Mouse (Mus musculus): Measurements from ENCODE around the gene H2al2a. TPM values are rescaled to one million over a fixed set of nuclear protein-coding genes. Genes with fewer than 3 reads are reported as not detected.
"Not testable (repeated sequence)": the region's sequence is repeated elsewhere in the genome, so short reads cannot be mapped to it uniquely, and the experiment has no call there.

Gene H2al2a
- polyA plus RNA-seq, 1 experiment from 2014 or later: not detected

DNA sequence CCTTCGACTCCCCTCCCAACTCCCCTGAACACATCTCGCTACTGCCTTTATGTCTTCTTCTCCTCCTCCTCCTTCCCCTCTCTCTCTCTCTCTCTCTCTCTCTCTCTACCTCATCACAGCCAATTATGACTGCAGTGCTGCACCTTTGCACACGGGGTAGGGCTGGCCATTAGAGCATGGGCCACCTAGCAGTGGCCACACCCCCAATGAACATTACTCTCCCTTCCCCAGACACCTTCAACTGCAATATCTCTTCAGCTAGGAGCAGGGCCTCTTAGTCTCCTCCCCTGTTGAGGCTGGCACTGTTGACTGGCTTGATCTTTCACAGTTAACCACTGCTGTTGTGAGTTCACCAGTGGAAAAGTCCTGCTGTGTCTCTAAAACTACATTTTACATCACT, 10.1 kb downstream of the H2al2a start:
- Histone ChIP-seq H3K27ac (replicated peaks in 1 of 2; ENCODE audit: control insufficient read depth in 1 of 2, insufficient read depth in 1 of 2, low read depth in 2 of 2, low read length in 2 of 2) (no peak overlapping the region), H3K4me1 (ENCODE audit: control insufficient read depth in 2 of 2, insufficient read depth in 2 of 2, low read length in 2 of 2) (no peaks in the 10 kb centered on the region), H3K4me3 (ENCODE audit: control insufficient read depth in 1 of 2, insufficient read depth in 1 of 2, low read depth in 1 of 2, low read length in 2 of 2) (no peak overlapping the region), H3K9ac (ENCODE audit: low read length) (no peak overlapping the region), H3K9me3 (ENCODE audit: control insufficient read depth, low read length) (0 out of 2 replicates have a peak, but pooled peaks cover 2% of the 10 kb centered on the region), H3K4me2 (ENCODE audit: low read length) (no peak overlapping the region), H3K27me3 (ENCODE audit: control insufficient read depth, insufficient read depth, low read length) (no peaks in the 10 kb centered on the region), H3K36me3 (ENCODE audit: control insufficient read depth, insufficient read depth, low read length) (no peaks in the 10 kb centered on the region)
- no peak for ATAC-seq (ENCODE audit: insufficient number of reproducible peaks, insufficient read depth, low FRiP score, low read depth)
- 73% methylated on average over 3 of the region's 3 CpGs for WGBS

DNA sequence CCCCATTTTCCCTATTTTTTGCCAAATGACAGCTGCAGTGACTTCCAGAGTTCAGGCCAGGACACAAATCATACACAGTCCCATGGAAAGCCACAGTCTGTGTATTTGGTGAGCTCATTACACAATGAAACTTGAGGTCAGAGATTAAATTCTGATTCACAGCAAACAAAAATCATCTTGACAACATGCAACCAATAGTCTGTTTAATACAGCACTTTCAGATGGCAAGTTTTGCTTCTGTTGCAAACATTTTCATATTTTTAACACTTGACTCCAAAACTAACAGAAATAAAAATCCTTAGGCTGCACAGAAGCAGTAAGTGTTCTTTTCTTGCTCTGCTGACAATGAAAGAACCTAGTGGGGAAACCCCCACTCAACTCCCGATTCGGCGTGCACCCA, 12.0 kb downstream of the H2al2a start:
- Histone ChIP-seq H3K9ac (ENCODE audit: low read length) (no peak overlapping the region), H3K4me1 (ENCODE audit: control insufficient read depth in 2 of 2, insufficient read depth in 2 of 2, low read length in 2 of 2) (no peaks in the 10 kb centered on the region), H3K9me3 (ENCODE audit: control insufficient read depth, low read length) (no peaks in the 10 kb centered on the region), H3K27me3 (ENCODE audit: control insufficient read depth, insufficient read depth, low read length) (no peaks in the 10 kb centered on the region), H3K36me3 (ENCODE audit: control insufficient read depth, insufficient read depth, low read length) (no peaks in the 10 kb centered on the region), H3K27ac (replicated peaks in 1 of 2; ENCODE audit: control insufficient read depth in 1 of 2, insufficient read depth in 1 of 2, low read depth in 2 of 2, low read length in 2 of 2) (no peak overlapping the region), H3K4me2 (ENCODE audit: low read length) (no peak overlapping the region), H3K4me3 (ENCODE audit: control insufficient read depth in 1 of 2, insufficient read depth in 1 of 2, low read depth in 1 of 2, low read length in 2 of 2) (no peak overlapping the region)
- no peak for ATAC-seq (ENCODE audit: insufficient number of reproducible peaks, insufficient read depth, low FRiP score, low read depth)
- 95% methylated on average over 3 of the region's 3 CpGs for WGBS

- H3K4me1 ChIP-seq (ENCODE audit: control insufficient read depth in 2 of 2, insufficient read depth in 2 of 2, low read length in 2 of 2): no peaks in the 10 kb centered on the region
- no peak overlapping the region for H3K4me2 ChIP-seq (ENCODE audit: low read length)
- H3K4me3 ChIP-seq (ENCODE audit: control insufficient read depth in 1 of 2, insufficient read depth in 1 of 2, low read depth in 1 of 2, low read length in 2 of 2): no peak overlapping the region
- H3K36me3 ChIP-seq (ENCODE audit: control insufficient read depth, insufficient read depth, low read length): no peaks in the 10 kb centered on the region
- H3K27me3 ChIP-seq (ENCODE audit: control insufficient read depth, insufficient read depth, low read length): no peaks in the 10 kb centered on the region
- no peak for ATAC-seq (ENCODE audit: insufficient number of reproducible peaks, insufficient read depth, low FRiP score, low read depth)
- WGBS: 74% methylated on average over 1 of the region's 1 CpGs
- no peak overlapping the region for H3K27ac ChIP-seq (replicated peaks in 1 of 2; ENCODE audit: control insufficient read depth in 1 of 2, insufficient read depth in 1 of 2, low read depth in 2 of 2, low read length in 2 of 2)
- H3K9ac ChIP-seq (ENCODE audit: low read length): no peak overlapping the region
- no peaks in the 10 kb centered on the region for H3K9me3 ChIP-seq (ENCODE audit: control insufficient read depth, low read length)
Observed at GRCm38 (mm10) chr2:17982747-17983146, 14.0 kb downstream of the H2al2a start.

- Histone ChIP-seq H3K9ac (ENCODE audit: low read length) (no peak overlapping the region), H3K9me3 (ENCODE audit: control insufficient read depth, low read length) (no peaks in the 10 kb centered on the region), H3K4me2 (ENCODE audit: low read length) (no peak overlapping the region), H3K4me3 (ENCODE audit: control insufficient read depth in 1 of 2, insufficient read depth in 1 of 2, low read depth in 1 of 2, low read length in 2 of 2) (no peak overlapping the region), H3K27ac (replicated peaks in 1 of 2; ENCODE audit: control insufficient read depth in 1 of 2, insufficient read depth in 1 of 2, low read depth in 2 of 2, low read length in 2 of 2) (no peak overlapping the region), H3K4me1 (ENCODE audit: control insufficient read depth in 2 of 2, insufficient read depth in 2 of 2, low read length in 2 of 2) (peaks cover 0 to 2% of the 10 kb centered on the region in 2 experiments; a peak in 2 of 4 replicates), H3K27me3 (ENCODE audit: control insufficient read depth, insufficient read depth, low read length) (no peaks in the 10 kb centered on the region), H3K36me3 (ENCODE audit: control insufficient read depth, insufficient read depth, low read length) (no peaks in the 10 kb centered on the region)
- ATAC-seq (ENCODE audit: insufficient number of reproducible peaks, insufficient read depth, low FRiP score, low read depth): no peak
- WGBS: 85% methylated on average over 6 of the region's 6 CpGs
Observed at GRCm38 (mm10) chr2:17978706-17979105, 18.1 kb downstream of the H2al2a start.

GRCm38 (mm10) chr2:17978251-17978650, 18.5 kb downstream of the H2al2a start:
- not testable (repeated sequence) for H3K36me3 ChIP-seq (ENCODE audit: control insufficient read depth, insufficient read depth, low read length); ATAC-seq (ENCODE audit: insufficient number of reproducible peaks, insufficient read depth, low FRiP score, low read depth); H3K4me2 ChIP-seq (ENCODE audit: low read length); H3K27ac ChIP-seq (replicated peaks in 1 of 2; ENCODE audit: control insufficient read depth in 1 of 2, insufficient read depth in 1 of 2, low read depth in 2 of 2, low read length in 2 of 2); H3K9me3 ChIP-seq (ENCODE audit: control insufficient read depth, low read length); H3K27me3 ChIP-seq (ENCODE audit: control insufficient read depth, insufficient read depth, low read length); H3K4me3 ChIP-seq (ENCODE audit: control insufficient read depth in 1 of 2, insufficient read depth in 1 of 2, low read depth in 1 of 2, low read length in 2 of 2); H3K9ac ChIP-seq (ENCODE audit: low read length); H3K4me1 ChIP-seq (ENCODE audit: control insufficient read depth in 2 of 2, insufficient read depth in 2 of 2, low read length in 2 of 2)
- 81% methylated on average over 7 of the region's 7 CpGs for WGBS

DNA sequence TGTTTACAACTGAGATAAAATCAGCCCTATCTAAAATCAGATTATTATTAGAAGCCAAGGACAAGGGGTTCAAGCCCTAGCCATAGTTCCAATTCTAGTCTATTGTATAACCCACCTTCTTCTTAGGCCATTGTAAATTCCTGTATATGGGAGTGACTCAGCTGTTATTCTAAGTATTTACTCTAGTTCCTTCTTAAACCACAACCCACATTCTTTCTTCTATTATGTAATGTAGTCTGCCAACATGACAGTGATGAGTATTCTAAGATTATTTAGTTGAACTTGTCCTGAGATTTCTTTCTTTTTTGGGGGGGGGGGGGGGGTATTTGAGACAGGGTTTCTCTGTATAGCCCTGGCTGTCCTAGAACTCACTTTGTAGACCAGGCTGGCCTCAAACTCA, 19.1 kb downstream of the H2al2a start:
- H3K9ac ChIP-seq (ENCODE audit: low read length); ATAC-seq (ENCODE audit: insufficient number of reproducible peaks, insufficient read depth, low FRiP score, low read depth); H3K4me3 ChIP-seq (ENCODE audit: control insufficient read depth in 1 of 2, insufficient read depth in 1 of 2, low read depth in 1 of 2, low read length in 2 of 2); H3K36me3 ChIP-seq (ENCODE audit: control insufficient read depth, insufficient read depth, low read length); H3K9me3 ChIP-seq (ENCODE audit: control insufficient read depth, low read length); H3K4me1 ChIP-seq (ENCODE audit: control insufficient read depth in 2 of 2, insufficient read depth in 2 of 2, low read length in 2 of 2); H3K27me3 ChIP-seq (ENCODE audit: control insufficient read depth, insufficient read depth, low read length); H3K27ac ChIP-seq (replicated peaks in 1 of 2; ENCODE audit: control insufficient read depth in 1 of 2, insufficient read depth in 1 of 2, low read depth in 2 of 2, low read length in 2 of 2); H3K4me2 ChIP-seq (ENCODE audit: low read length): not testable (repeated sequence)

GRCm38 (mm10) chr2:17975601-17976327, 21.0 kb downstream of the H2al2a start:
- H3K27ac ChIP-seq (replicated peaks in 1 of 2; ENCODE audit: control insufficient read depth in 1 of 2, insufficient read depth in 1 of 2, low read depth in 2 of 2, low read length in 2 of 2): no peak overlapping the region
- no peak for ATAC-seq (ENCODE audit: insufficient number of reproducible peaks, insufficient read depth, low FRiP score, low read depth)

More at GRCm38 (mm10) chr2:17975601-17976327, 21.0 kb downstream of the H2al2a start:
- WGBS: 34% methylated on average over 4 of the region's 4 CpGs
- Histone ChIP-seq H3K9ac (ENCODE audit: low read length) (no peak overlapping the region), H3K36me3 (ENCODE audit: control insufficient read depth, insufficient read depth, low read length) (no peaks in the 10 kb centered on the region), H3K4me3 (ENCODE audit: control insufficient read depth in 1 of 2, insufficient read depth in 1 of 2, low read depth in 1 of 2, low read length in 2 of 2) (no peak overlapping the region), H3K4me2 (ENCODE audit: low read length) (no peak overlapping the region), H3K9me3 (ENCODE audit: control insufficient read depth, low read length) (no peaks in the 10 kb centered on the region), H3K4me1 (ENCODE audit: control insufficient read depth in 2 of 2, insufficient read depth in 2 of 2, low read length in 2 of 2) (peaks cover 0 to 2% of the 10 kb centered on the region in 2 experiments; a peak in 2 of 4 replicates), H3K27me3 (ENCODE audit: control insufficient read depth, insufficient read depth, low read length) (no peaks in the 10 kb centered on the region)
